Mouse (Mus musculus) adrenal gland, postnatal 14 days (tissue): ENCODE results near the gene Kif7. TPM values are rescaled to one million over a fixed set of nuclear protein-coding genes. Genes with fewer than 3 reads are reported as not detected.

Source experiments
- total RNA-seq: library from RNA; stranded (reverse); gene quantifications from 2 replicates; pipeline ENCODE4 v1.2.3, GENCODE M21; 2021

Gene Kif7
- total RNA-seq, 1 experiment from 2014 or later = 4.2 TPM

Other genes starting within 250 kb of the Kif7 start
- gene Polg, start 249.4 kb downstream of the Kif7 start, total RNA-seq = 71.1 and 79.2 TPM in 2 replicates
- 1.9 and 2.4 TPM in 2 replicates for gene Rhcg, start 98.1 kb downstream of the Kif7 start, total RNA-seq
- 2.0 and 2.3 TPM in 2 replicates for gene Ticrr, start 55.5 kb downstream of the Kif7 start, total RNA-seq
- gene Plin1, start 17.2 kb upstream of the Kif7 start, total RNA-seq = 646 and 719 TPM in 2 replicates
- gene Pex11a, start 27.4 kb upstream of the Kif7 start, total RNA-seq = 45.9 and 53.5 TPM in 2 replicates
- 1.8 and 2.8 TPM in 2 replicates for gene Wdr93, start 27.4 kb upstream of the Kif7 start, total RNA-seq
- not detected in 2 replicates for gene Mesp1, start 78.1 kb upstream of the Kif7 start, total RNA-seq
- gene Mesp2, start 95.0 kb upstream of the Kif7 start, total RNA-seq = 0.56 and 0.67 TPM in 2 replicates
- gene Anpep, start 145.3 kb upstream of the Kif7 start, total RNA-seq = 12.2 and 30.5 TPM in 2 replicates
- gene Ap3s2, start 204.9 kb upstream of the Kif7 start, total RNA-seq = 26.0 and 30.1 TPM in 2 replicates
- gene Arpin, start 219.6 kb upstream of the Kif7 start, total RNA-seq = 16.3 and 17.4 TPM in 2 replicates